Mouse (Mus musculus) adrenal gland (tissue): ENCODE data around the gene Aurkb.

Source experiments
- intact Hi-C: fragments of 180-260 bp; cut with DNase I; formaldehyde crosslinking; loops from one replicate; pipeline ENCODE4 v1.15.1; 2025

Gene Aurkb

DNA sequence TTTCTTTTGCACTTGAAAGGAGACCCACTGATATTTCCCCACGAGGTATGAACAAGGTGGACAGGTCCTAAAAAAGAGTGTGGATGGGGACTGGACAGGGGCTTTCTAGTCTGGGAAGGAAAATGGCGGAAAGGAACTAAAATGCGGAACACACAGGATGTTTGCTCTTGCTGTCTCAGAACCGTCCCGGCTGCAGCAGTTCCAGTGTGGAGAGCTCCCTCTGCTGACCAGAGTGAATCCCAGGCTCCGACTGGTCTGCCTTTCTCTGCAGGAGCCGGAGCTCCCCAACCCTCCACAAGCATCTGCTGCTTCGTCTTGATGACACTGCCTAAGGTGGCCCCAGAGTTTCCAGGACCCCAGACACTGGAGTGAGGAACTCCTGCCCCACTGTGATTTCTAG, 9.6 kb upstream of the Aurkb start:
- intact Hi-C loops, result loop anchor here (5.0 kb wide), 1 partner anchor 134 kb away; the partner anchor contains the start of gene Rpl26

DNA sequence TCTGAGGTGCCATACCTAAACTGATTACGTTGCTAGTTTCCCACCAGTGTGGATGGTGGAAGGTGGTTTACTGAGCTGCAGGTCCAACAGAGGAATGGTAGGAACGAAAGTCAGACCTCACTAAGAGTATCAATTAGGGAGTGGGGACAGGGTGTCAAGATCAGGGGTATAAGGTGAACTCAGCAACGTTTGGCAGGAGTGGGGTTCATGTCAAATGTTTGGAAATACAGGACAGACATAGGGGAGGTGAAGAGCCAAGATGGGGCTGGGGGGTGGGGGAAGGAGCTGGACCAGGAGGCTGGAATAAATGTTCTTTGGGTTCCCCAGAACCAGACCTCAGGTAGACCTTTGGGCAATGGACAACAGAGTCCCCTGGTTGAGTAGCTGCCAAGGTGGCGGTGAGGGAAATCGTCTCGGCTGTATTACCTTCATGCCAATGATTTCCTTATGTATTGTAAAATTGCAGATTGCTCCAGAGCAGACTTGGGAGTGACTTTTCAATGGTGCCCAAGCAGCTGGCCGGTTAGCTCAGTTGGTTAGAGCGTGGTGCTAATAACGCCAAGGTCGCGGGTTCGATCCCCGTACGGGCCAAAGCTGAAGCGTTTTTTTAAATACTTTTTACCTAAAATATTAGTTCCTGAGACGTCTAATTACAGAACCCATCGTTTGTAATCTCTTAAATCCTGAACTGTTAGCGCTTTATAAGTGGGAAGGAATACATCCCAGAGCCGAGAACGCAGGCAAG, 8.8 kb upstream of the Aurkb start:
- intact Hi-C loops, result loop anchor here (5.0 kb wide), 1 partner anchor 134 kb away; the partner anchor contains the start of gene Rpl26

- intact Hi-C loops, result loop anchor here (5.0 kb wide), 1 partner anchor 135 kb away; the partner anchor contains the start of gene Rpl26
Measured at GRCm38 (mm10) chr11:69037231-69038061, 8.0 kb upstream of the Aurkb start.

DNA sequence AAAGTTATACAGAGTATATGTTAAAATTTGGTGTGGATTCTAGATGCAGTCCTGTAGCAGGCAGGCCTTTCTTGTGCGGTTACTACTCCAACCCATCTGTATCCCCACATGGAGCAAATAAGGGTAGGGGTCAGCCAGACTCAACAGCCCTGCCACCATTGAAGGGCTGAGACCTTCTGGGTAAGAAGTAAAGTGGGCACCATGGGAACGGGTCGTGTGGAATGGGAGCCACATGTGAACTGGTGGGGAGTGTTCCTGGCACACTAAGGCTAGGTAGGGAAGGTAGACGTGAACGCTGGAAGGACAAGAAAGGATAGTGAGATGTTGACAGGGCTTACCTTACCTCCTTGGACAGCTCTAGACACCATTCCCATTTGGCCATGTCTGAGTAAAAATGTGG, 7.3 kb upstream of the Aurkb start:
- intact Hi-C loops, result loop anchor here (5.0 kb wide), 1 partner anchor 136 kb away; the partner anchor contains the start of gene Rpl26

GRCm38 (mm10) chr11:69046395-69046774, 938 bp downstream of the Aurkb start:
- intact Hi-C loops, result no loop called here

DNA sequence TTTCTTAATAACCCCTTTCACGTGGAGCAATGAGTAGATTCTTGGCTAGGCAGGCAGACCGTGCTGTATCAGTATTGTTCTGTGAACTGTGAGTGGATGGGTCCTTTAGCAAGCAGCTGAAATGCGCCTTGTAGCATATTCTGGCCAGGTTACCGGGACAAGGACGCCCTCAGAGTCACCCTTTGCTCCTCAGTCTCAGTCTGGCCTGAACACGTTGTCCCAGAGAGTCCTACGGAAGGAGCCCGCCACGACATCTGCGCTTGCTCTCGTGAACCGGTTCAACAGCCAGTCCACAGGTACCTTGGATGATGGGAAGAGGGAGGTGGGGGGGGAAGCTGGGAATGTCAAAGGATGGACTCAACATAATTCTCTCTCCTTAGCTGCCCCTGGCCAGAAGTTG, 2.1 kb downstream of the Aurkb start:
- intact Hi-C loops, result no loop called here

DNA sequence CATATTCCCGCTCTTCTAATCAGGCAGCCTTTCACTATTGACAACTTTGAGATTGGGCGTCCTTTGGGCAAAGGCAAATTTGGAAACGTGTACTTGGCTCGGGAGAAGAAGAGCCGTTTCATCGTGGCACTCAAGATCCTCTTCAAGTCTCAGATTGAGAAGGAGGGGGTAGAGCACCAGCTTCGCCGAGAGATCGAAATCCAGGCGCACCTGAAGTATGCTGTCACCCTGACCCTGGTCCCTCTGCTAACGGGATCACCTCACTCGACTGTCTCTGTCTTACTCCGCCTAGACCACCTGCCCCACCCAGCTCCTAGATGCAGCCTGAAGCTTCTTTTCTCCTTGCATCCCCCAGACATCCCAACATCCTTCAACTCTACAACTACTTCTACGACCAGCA, 2.7 kb downstream of the Aurkb start:
- intact Hi-C loops, result no loop called here

GRCm38 (mm10) chr11:69050748-69051147, 5.3 kb downstream of the Aurkb start:
- intact Hi-C loops, result no loop called here

GRCm38 (mm10) chr11:69051771-69052170, 6.3 kb downstream of the Aurkb start:
- intact Hi-C loops, result no loop called here

- intact Hi-C loops, result no loop called here
Measured at GRCm38 (mm10) chr11:69052824-69053421, 7.5 kb downstream of the Aurkb start.

DNA sequence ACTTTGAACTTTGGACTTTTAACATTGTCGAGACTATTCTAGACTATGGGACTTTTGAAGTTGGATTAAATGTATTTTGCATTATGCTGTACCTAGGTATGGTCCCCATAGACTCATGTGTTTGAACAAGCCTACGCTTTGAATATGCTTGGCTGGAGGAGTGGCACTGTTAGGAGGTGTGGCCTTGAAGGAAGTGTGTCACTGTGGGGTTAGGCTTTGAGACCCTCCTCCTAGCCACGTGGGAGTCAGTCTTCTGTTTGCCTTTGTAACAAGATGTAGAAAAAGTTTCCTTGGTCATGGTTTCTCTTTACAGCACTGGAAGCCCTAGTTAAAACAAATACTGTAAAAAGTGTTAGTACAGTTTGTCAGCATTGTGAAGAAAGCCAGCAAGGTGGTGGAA, 8.4 kb downstream of the Aurkb start:
- intact Hi-C loops, result no loop called here

GRCm38 (mm10) chr11:69058265-69058664, 12.8 kb downstream of the Aurkb start:
- intact Hi-C loops, result no loop called here

- intact Hi-C loops, result no loop called here
Measured at GRCm38 (mm10) chr11:69058729-69059356, 13.4 kb downstream of the Aurkb start.

GRCm38 (mm10) chr11:69059357-69059974, 14.0 kb downstream of the Aurkb start, which contains the start of gene Borcs6:
TSS of gene Borcs6 (plus strand) at chr11:69059717.
- intact Hi-C loops, result no loop called here

DNA sequence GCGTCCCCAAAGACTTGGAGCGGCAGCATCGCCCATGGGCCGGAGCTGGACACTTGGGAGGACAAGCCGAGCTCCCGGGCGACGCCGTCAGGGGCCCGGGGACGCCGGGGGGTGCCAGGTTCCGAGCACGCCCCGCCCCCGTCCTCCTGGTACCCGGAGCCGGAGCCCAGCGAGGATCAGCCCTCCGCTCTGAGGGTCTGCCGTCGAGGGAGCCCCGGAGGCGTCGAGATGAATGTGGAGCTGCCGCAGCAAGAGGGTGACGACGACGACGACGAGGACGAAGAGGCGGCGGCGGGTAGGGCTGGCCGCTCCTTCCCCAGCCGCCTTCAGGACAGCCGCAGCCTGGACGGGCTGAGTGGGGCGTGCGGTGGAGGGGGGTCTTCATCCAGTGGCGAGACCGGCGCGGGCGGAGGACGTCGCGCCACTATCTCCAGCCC, 14.5 kb downstream of the Aurkb start:
- intact Hi-C loops, result no loop called here

GRCm38 (mm10) chr11:69060448-69061254, 15.2 kb downstream of the Aurkb start:
- intact Hi-C loops, result no loop called here

DNA sequence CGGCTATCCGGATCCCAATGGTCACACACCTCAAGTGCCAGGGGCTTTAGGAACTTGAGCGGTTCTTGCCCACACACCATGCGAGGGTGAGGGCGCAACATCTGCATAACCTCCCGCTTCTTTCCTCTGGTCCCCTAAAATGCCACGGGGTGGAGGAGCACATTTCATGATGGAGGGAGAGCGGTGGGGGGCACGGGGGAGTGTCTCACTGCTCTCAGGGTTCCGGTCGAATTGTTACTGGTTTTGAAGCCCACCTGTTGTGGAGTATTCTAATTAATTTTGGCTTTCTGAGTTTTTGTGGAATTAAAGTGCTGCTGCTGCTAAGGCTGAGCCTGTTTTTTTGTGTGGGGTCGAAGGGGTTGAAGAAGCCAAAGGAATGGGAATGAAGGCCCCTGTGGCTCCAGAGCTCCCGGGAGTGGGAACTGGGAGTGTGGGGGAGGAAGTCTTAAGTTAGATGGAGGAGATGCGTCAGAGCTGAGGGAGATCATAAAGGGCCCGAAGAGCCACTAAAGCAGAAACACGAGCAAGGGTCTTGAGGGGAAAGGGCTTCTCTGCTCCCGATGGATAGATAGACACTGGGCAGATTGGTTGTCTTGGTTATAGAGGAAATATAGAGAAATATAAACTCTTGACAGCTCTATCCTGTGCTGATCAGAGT, 15.9 kb downstream of the Aurkb start:
- intact Hi-C loops, result no loop called here

- intact Hi-C loops, result no loop called here
Measured at GRCm38 (mm10) chr11:69062194-69062760, 16.8 kb downstream of the Aurkb start.

DNA sequence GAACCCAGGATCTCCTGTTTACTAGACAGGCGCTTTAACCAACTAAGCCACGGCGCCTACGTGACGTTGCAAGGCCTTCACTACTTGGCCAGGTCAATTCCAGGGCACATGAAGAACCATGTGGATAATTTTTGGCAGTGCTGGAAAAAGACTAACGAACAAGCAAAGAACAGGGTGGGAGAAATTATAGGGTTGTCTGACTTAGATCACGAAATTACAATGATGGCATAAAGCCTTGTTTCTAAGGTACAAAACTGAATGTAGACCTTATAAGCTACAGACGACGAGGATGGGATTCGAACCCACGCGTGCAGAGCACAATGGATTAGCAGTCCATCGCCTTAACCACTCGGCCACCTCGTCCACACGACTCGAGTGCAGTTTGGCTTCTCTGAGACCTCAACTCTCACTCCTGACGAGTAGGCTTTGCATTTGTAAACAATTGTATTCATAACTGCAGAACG, 17.3 kb downstream of the Aurkb start:
- intact Hi-C loops, result loop anchor here (1.0 kb wide), 2 partner anchors 21 to 56 kb away; no protein-coding TSS in a partner anchor
